Mouse (Mus musculus): ENCODE results near the gene Prkg1.
"Not testable (repeated sequence)": the region's sequence is repeated elsewhere in the genome, so short reads cannot be mapped to it uniquely, and the experiment has no call there.

The Prkg1 gene

DNA sequence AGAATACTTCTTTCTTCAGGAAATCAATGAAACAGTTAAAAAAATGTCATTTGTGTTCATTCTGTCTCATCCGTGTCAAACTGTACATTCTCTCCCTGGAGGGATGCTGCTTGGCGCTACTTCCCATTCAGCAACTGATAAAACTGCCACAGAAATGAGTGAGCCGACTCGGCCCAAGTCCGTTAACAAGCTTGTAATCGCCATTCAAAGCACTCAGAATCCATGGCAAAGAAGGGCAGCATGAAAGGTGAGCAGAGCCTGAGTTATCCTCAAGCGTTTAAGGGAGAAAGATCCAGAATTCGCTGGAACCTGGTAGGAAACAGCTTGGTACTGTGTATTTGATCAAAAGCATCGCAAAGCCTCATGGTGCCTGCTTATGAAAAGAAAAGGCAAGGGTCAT lies 339.6 kb downstream of the Prkg1 start:
- no peak for DNase-seq

DNA sequence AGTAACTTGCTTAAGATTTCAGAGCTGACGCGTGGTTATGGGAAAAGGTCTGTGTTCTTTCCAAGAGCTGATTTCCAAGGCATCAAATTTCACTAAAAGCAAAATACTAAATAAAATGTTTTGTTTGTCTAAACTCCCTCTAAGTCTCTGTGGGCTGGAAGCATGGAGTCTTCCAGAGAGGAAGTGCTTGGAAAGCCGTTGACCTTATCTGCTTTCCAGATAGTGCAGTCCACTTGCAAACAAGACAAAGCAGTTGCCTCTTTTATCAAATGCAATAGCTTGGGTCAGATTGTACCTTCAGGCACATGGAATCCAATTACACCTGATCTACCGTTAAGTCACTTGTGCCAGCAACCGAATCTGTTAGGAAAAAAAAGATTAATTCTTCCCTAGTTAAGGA lies 340.5 kb downstream of the Prkg1 start:
- DNase-seq = no peak

DNA sequence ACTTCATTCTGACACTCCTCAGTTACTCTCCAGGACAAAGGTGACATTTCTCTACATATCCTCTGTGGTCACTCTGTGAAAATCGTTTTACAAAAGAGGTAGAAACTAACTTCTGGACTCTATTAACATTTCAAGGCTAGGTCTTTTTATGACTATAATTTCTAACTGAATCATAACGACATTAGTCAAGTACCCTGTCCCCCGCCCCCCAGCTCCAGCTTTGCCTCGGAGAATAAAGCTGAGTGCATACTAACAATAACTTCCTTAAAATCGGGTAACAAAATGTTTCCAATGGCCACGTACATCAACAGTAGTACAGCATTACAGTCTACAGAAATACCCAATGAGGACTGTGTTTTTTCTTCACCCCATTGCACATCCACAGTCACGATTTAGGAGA lies 351.3 kb downstream of the Prkg1 start:
- DNase-seq = no peak

DNA sequence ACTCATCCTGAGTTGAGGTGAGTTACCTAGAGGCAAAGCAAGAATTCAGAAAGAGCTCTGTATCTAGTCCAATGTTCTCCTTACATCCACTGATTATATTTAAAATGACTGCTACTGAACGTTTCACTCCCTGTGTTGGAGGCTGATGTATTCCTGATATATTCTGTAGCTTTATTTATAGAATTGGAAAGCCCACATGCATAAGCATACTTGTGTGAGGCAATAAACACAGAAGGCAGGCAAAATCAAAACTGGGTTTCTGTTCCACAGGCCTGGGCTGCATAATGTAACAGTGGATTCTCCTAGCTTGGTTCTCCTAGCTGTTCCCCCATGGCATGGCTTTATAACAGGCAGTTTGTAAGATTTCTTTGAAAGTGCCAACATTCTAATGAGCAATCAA lies 368.7 kb downstream of the Prkg1 start:
- no peak for DNase-seq

DNA sequence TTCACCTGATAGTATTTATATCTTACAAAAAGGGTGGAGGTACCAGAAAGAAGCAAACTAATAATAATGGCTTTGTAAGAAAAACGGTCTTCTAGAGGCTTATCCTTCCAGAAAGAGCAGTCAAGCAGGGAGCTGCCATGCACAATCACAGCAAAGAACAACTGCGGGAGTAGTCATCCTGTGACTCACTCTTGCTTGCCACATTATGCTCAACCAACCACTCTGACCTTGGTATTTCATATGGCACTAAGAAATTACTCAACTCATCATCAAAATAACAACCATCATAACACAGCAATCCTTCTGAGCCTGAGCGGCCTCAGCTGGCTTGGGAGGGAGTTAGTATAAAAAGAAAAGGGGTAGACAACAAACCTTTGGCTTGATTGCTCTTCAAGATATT lies 379.5 kb downstream of the Prkg1 start:
- DNase-seq = no peak

DNA sequence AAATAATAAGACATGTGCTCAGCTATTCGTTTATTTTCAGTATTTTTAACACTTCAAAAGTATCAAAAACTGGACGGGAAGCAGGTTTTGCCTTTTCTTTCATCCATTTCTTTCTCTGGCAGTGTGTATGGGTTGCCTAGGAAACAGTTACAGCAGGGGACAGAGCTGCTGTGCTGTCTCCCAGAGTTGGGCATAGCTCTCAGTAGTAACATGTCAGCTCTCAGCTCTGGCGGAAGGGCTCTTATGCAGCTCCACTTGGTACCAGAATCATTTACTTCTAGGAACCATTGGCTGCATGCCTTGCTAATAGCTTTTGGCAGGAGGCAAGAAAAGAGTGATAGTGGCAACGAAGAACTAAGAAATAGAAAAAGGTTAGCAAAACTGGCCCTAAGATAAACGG lies 381.0 kb downstream of the Prkg1 start:
- no peak for DNase-seq

DNA sequence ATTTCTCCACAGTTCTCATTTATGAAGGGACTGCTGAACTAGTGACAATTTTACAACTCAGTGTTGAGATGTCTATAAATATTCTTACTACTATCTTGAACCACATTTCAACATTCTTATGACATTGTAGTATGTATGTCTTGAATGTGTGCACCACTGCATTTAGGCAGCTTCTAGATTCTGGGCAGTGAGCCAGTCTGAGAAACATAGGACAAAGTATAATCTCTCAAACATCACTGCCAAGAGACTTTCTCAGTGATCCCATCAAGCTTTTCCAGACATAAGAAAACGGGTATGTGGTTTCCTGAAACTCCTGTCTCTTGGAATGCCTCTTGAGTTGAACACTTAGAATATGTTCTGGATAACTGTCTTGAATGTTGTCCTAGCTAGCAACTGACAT lies 394.7 kb downstream of the Prkg1 start:
- DNase-seq = no peak

DNA sequence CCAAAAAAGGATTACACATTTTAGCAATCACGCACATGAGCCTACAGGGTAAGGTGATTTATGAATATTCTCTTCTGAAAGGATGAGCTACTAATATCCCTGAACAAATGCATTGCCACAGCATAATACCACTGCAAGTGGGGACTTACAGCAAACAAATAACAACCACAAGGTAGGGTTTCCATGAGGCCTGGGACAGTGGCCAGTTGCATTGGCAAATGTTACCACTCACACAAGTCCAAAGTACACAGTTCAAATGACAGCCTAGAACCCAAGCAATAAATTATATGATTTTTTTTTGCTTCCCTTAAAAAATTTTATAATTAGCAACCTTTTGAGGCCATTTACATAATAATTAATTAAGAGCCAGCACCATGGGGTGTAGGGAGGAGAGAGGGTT lies 395.7 kb downstream of the Prkg1 start:
- no peak for DNase-seq

DNA sequence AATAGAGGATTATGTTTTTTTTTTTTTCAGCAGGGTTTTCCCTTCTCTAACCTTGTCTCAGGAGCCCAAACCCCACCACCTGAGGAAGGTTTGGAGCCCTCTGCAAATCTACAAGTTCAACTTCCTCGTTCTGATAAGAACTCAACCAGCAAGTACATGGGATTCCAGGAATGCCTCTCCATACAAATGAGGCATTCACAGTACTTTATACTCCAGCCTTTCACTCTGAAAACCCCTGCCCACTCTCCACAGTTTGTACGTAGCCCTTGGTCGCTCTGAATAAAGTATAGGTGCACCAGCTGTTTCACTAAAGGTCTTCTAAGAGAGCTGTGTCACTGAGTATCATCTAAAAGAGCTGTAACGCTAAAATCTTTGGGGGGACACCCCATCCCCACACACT lies 402.8 kb downstream of the Prkg1 start:
- DNase-seq = no peak

DNA sequence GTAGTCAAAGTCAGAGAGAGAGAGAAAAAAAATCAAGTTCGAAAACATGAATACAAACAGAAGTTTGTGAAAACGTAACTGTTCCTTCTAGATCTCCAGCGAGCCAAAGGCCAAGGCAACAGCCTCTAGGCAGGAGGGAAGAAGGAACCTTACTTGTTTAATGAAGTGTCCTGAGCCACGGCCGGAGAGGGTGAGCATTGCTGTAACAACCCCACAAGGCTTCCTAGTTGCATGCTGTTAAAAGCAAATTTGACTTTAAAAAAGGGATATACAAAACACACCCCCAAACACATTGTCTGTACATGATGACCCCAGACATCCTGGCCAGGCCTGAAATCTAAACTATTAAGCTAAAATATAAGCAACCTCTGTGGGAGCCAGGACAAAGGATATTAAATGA lies 403.3 kb downstream of the Prkg1 start:
- DNase-seq = no peak

DNA sequence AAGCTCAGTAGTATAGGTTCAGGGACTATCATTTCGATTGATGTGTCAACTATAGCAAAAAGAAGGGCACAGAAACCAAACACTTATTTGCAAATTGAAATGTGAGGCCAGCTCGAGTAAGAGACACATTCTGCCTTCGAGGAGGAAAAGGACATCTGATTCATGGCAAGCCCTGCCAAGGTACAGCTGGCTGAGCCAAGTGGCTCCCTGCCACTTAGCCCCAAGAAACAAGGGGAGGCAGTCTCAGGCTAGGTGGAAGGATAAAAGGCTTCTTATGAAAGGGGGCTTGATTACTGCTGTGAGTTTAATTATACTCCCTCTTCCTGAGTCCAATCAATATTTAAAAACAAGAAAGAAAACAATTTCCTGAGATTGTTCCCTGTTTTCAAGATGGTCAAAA lies 403.7 kb downstream of the Prkg1 start:
- DNase-seq = no peak

DNA sequence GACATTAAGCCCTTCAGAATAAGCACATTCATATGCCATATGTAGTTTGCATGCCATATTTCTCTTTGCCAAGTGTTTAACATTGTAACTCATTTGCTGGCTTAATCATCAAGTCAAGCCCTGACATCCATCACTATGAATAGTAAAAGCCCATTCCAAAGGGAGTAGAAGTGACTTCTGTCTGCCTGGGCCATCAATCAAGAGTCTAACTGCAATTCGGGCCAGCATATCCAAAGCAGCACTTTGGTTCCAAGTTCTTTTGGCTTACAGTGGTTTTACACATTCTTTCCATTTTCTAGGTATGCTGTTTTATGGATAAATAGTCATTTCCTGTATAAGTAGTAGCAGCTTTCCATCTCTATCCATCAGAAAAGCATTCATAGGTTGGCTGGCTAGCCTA lies 409.9 kb downstream of the Prkg1 start:
- no peak for DNase-seq

DNA sequence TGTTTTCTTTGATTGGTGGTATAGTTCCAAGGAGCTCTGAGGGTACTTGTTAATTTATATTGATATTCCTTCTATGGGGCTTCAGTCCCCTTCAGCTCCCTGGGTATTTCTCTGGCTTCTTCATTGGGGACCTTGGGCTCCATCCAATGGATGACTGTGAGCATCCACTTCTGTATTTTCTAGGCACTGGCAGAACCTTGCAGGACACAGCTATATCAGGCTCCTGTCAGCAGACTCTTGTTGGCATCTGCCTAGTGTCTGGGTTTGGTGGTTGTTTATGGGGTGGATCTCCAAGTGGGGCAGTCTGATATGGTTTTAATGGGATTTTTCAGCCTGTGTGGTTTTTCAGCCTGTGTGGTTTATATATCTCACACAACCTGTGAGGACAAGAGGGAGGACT lies 412.0 kb downstream of the Prkg1 start:
- DNase-seq = not testable (repeated sequence)

DNA sequence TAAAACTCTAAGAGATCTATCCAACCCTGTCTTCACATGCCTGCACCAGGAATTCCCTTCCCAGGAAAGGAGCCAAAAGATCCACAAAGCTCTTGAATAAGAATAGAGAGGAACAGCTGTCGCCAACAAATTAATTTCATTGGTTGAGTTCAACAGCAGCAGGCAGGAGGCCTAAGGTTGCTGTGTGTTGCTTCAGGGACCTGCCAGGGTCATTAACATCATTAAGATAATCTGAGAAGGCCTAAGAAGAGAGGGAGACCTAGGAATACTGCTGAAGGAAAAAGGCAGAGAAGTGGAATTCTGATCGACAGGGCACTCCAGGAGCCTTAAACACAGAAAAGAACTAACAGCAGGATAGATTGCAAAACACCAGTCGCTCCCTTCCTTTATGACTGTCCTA lies 413.0 kb downstream of the Prkg1 start:
- no peak for DNase-seq

DNA sequence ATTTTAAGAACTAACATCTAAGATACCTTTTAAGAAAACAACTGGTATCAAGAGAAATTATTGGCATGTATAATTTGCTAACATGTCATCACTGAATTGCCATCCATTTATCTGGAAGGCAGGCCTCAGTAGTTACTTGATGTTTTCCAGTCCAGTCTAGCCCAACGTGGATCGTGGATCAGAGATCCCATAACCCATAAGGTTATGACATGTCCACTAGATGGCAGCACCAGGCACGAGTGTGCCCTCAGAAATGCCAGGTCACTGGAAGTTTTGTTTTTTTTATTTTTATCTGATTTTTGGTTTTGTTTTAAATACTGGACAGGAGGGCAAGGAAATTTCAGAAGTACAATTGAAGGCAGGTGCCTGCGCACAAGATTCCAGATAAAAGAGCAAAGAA lies 422.7 kb downstream of the Prkg1 start:
- DNase-seq = peak; percentile 50

DNA sequence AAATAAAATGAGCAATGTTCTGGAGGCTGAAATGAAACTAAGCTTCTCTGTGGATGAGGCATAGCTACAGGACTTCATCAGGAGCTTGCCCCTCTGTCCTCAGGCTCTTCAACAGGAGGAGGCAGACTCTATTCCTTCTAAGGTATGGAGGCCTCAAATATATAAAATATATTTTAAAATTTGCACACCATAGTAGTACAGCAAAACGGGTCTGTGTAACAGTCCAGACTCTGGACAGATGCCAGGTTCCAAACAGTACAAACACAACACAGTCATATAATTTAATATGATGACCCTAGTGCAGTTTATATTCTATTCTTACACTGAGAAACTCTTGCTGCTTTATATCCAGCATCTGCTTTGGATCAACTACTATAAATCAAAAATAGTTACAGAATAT lies 423.9 kb downstream of the Prkg1 start:
- DNase-seq = no peak

DNA sequence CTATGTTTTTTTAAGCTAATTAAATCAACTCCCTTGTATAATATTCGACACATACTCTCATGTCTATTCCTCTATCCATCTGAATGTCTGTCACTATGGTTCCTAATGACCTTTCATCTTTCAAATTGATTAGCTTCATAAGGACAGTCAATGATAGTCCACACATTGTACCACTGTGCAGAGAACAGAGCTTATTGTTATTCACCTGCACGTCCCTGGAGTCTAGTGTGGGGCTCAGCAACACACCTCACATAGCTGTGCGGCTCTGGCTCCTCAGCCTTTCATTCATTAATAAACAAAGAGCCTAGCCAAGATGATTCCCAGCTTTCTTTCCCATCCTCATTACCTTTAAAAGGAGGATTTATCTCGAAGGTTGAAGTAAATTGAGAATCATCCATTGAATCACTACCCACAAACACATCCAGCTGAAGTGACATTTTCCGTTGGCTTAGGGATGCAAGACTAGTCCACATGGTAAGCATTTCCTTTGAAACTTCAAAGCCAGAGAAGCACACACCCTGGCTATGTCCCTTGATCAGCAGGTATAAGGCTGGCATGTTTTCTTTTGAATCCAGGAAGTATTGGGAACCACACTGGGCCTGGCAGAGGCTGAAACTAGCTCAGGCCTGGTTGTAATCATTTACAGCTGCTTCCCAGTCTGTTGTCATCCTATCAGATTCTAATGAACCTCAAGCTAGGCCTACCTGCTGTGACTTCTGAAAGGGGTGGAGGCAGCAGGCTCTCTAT lies 426.3 kb downstream of the Prkg1 start:
- no peak for DNase-seq

DNA sequence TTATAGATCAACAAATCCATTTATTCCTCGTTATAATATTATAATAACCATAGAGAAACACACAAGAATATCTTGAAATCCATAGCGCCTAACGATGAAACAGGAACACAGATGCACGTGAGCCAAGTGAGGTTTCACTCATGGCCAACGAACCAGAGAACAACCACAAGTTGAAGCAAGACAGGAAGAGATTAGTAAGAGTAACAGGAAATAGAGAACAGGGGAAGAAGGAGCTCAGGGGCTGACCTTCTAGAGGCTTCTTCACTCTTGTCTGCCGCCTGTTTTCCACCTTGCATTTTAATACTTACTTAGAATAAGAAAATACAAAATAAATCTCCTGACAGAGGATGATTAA lies 427.0 kb downstream of the Prkg1 start:
- DNase-seq = peak; percentile 6

DNA sequence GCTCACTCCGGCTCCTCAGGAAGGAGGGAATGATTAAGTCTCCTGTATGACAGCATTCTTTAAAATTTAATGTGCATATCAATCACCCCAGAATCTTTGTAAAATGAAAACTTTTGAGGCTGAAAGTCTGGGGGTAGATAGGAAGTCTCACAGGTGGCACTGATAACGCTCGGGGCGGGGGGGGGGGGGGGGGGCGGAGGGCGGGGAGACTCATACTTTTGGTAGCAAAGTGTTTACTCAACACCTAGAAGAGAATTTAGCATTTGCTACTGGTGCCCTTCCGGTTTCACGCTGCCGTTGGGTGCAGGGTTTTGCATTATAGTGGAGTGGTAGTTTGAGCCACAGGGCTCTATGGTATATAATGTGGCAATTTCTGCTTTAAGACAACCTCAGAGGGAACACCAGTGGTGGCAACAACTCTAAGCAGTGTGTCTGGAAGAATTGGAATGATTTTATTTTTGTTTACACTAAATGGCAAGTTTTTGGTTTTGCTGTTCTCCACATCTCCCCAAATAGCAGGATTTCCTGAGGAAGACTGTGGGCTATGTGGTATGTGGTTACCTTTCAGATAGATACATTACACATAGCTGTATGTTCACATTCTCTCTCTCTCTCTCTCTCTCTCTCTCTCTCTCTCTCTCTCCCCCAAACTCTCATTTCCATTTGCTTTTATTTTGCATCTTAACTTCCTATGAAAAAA lies 427.5 kb downstream of the Prkg1 start:
- peak; percentile 50 for DNase-seq

DNA sequence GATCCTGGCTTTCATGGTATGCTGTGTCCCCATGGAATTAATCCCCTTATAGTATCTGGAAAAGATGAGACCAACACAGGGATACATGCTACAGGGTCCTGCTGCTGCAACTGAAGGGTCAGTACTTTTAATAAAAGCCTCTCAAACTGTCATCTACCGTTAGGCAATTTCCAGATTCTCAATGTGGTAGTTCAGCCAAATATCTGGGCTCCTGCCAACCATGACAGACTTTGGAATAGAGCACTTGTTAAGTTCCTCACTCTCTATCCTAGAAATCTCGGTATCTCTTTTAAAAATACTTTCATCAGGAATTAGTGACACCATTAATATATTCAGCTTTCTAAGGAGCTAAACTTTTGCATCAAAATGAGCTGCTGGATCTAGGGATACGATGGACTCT lies 428.5 kb downstream of the Prkg1 start:
- DNase-seq = no peak

DNA sequence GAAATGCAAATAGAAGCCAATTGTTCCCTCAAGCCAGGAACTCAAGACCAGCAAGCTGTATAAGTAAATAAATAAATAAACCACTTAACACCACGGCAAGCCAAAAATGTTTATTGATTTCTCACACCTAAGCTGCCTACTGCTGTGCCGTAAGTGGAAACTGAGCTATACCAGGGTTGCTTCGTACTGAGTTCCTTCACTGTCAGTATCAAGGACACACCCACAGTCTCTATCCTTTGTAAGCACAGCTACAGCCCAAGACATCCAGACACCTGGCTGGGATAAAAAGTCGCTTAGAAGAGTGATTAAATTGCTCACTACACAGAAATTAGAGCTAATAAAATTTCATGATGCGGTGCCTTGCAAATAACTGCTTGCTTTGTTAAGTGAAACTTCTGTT lies 434.9 kb downstream of the Prkg1 start:
- DNase-seq = no peak

DNA sequence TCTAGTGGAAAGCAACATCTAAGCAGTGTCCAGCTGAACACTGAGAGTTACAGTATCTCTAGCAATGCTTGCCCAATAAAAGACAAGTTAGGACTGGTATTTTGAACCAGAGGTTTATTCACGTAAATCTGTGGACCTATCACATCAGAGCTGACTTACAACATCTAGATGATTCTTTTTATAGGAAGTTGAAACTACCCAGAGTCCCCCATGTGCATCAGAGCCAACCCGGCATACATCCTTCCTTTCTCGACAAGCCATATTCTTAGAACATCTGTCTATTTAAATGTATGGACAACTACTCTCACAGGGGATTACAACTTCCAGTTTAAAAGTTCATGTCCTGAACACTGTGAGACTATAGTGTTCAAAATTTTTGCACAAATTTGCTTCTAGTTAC lies 460.1 kb downstream of the Prkg1 start:
- DNase-seq = no peak

DNA sequence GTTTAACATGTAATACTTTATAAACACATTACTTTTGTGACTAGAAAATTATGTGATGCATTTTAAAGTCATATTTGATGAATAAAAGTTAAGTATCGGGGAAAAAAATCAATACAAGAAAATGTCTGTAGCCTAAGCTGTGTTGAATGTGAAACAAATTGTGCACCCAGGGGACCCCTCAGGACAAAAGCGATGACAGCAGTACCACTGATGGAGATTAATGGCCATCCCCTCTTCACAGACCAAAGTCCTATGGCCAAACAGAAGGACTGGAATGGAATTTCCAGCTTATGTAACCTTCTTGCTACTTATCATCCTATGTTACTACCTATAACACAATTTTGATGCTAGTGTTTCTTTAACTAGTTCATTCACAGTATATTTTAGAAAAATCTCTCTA lies 473.6 kb downstream of the Prkg1 start:
- no peak for DNase-seq

DNA sequence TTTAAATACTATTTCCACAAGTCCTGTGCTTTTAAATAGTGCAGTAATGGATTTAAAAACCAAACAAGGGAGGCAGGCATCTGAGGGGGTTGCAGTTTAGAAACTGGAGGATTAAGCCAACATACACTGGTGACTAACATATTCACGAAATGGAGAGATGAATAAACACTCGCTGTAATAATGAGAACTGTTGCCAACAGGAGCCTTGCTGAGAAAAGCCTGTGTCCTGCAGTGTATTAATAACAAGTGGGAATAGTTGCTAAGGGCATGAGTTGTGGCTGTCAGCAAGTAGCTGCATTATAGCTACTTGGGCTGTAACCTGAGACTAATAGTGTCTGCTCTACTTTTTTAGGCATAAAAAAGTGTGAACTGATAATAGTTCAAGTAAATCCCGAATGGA lies 480.3 kb downstream of the Prkg1 start:
- DNase-seq = no peak

DNA sequence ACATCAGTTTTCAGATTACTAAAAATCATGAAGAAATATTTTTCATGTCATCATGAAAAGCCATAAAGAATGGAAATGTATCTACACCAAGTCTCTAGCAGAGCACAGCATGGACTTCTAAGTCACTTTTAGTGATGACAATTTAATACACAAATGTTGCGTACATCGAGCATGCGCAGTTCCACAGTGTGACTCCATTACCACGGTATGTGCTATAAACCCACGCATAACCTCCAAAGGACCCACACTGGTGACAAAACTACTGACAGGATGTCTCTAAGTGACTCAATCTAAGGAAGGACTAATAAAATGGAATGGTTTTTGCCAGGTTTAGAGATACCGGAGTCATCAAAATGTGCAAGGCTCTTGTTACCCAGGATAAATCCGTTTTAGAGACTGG lies 480.7 kb downstream of the Prkg1 start:
- no peak for DNase-seq

Measured in liver (tissue).